Mouse (Mus musculus) NIH3T3 (cell line): ENCODE measurements around the gene Slc25a51.
"Not testable (repeated sequence)": the region's sequence is repeated elsewhere in the genome, so short reads cannot be mapped to it uniquely, and the experiment has no call there.

Source experiments
- DNase-seq: peaks from one replicate; pipeline ENCODE4 v3.0.0-alpha.2; 2012; ENCODE audit warnings: low read depth

The Slc25a51 gene

GRCm38 (mm10) chr4:45399421-45400210 is 8.9 kb downstream of the Slc25a51 start:
- no peak for DNase-seq

DNA sequence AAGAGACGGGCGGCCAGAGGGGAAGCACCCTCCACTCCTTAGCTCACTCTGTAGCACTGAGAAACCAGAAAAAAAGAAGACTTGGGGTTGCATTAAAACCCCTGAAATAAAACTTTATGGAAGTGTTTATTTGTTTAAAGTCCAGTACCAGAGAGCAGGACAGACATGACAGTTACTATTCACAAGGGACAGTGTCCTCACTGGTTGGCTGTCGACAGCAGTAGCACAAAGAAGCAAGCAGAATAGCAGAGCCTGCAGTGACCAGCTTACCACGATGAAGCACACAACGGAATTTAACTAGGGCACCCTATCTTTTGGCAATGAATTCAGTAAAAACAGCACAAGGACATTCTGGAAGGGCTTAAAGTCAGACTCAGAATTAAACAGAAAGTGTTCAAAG is 10.3 kb downstream of the Slc25a51 start:
- DNase-seq: not testable (repeated sequence)

GRCm38 (mm10) chr4:45396211-45396610 is 12.4 kb downstream of the Slc25a51 start:
- DNase-seq: not testable (repeated sequence)

GRCm38 (mm10) chr4:45393658-45394057 is 14.9 kb downstream of the Slc25a51 start:
- no peak for DNase-seq

- no peak for DNase-seq
These were observed 15.6 kb downstream of the Slc25a51 start for GRCm38 (mm10) chr4:45392994-45393393.

DNA sequence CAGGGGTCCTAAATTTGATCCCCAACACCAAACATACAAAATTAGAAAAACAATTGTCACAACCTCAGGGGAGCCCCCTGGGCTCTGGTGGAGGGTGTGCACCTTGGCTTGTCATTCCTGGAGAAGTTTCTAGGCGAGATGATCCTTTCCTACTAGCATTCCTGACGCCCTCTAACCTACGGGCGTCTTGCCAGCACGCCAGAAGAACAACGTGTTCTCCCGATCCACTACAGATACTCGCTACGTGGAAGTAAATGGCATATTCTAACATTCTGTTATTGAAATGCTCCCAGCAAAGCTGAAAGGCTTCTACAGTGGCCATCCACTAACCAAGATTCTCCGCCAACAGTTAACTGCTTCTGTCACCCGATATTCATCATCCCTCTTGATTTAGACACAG is 16.0 kb downstream of the Slc25a51 start:
- DNase-seq: no peak

DNA sequence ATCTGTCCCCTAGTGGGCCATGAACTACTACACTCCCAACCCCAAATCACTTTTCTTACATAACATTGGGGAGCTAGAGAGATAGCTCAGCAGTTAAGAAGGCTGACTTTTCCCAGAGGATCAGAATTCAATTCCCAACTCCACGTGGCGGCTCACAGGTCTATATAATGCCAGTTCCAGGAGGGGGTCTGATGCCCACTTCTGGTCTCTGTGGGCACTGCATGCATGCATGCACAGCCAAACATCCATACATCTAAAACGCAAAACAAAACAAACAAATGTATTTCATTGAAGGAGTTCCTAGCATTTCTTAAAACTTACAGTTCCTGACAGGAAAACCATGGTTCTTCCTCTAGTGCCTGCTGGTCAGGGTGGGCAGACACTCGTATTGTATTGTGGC is 16.5 kb downstream of the Slc25a51 start:
- no peak for DNase-seq

DNA sequence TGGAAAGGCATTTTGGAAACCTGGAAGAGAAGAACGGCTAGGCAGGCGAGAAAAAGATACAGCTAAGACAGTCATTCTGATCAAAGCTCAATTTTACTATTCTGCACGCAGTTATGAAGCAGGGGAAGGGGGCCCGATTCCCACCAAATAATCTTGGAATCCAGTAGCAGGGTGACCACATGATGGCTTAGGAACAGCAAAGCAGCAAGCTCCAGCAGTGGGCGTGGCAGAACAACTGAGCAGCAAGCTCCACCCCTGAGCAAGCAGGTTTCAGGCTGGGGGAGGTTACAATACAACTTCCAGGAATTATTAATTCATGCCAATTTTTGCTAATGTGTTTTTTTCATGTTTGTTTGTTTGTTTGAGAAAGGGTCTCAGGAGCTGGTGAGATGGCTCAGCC is 21.3 kb downstream of the Slc25a51 start:
- DNase-seq: not testable (repeated sequence)

GRCm38 (mm10) chr4:45382133-45382532 is 26.4 kb downstream of the Slc25a51 start:
- not testable (repeated sequence) for DNase-seq

DNA sequence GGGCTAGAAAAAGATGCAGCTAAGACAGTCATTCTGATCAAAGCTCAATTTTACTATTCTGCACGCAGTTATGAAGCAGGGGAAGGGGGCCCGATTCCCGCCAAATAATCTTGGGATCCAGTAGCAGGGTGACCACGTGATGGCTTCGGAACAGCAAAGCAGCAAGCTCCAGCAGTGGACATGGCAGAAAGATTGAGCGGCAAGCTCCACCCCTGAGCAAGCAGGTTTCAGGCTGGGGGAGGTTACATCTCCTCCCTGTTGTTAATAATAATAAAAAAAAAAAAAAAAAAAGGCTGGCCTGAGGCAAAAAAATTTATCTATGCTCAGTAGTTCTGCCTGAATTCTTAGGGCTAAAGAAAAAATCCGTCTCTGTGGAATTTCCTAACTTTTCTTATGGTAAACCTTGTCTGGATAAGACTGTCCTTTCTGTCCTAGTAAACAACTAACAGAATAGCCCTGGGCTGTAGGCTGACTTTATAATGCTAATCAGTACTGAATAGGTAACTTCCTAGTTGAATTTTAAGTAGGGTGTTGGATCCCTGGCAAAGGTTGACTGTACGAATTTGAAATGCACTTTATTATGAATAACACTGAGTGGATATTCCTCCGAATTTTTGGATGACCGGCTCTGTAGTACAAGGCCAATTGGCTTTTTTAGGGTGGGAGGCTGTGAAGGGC is 27.5 kb downstream of the Slc25a51 start:
- DNase-seq: not testable (repeated sequence)

- no peak for DNase-seq
These were observed 32.0 kb downstream of the Slc25a51 start for GRCm38 (mm10) chr4:45376573-45376972.

DNA sequence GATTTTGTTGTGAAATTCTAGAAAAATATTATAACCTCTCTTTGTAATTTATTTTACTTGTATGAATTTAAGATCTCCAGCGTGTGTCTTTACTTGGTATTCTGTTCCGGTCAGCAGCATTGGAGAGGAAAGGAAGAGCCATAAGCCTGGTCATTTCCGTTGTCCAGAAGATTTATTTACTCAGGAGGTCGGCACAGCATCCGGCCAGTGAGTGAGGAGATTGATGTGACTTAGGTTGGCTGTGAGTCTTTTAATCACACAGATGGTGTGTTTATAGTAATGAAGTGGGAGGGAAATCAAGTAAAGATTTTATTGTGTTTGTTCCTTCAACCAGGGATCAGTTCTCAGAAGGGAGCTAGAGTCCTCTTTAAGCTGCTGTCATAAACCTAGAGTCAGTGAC is 33.7 kb downstream of the Slc25a51 start:
- no peak for DNase-seq

DNA sequence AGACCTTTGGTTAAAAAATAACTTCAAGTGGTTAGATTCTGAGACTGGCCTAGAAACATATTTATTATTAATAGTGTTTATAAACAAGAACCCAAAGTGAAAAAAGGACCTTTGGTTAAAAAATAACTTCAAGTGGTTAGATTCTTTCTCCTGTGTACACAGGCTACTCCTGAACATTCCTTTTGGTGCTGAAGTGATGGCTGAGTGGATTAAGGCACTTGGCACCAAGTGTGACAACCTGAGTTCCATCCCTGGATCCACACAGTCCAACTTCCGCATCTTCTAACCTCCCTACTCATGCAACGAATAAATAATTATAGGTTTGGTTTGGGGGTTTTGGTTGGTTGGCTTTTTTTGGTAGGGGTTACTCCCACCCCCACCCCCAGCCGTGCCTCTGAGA is 37.3 kb downstream of the Slc25a51 start:
- no peak for DNase-seq

DNA sequence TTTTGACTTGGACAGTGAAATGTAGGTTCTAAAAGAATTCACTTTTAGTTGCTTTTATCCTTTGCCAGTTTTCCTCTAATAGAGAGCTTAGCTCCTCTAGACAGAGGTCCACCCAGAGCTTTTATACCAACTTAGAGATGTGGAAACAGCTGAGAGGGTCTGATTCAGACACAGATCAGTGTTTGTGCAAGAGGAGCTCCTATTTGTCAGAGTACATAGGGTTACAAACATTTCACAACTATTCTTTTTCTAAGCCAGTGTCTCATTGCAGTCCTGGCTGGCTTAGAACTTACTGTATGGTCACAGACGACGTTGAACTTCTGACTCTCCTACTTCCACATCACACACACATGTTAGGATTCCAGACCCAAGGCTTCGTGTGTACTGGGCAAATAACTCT is 51.9 kb downstream of the Slc25a51 start:
- no peak for DNase-seq
